Mouse (Mus musculus): Measurements from ENCODE around the gene Ncln.

- TF ChIP-seq POLR2A (IDR thresholded peaks at IDR 0.05; ENCODE audit: low read depth, low read length) (no peak), CTCF (IDR thresholded peaks at IDR 0.05; ENCODE audit: extremely low read depth, insufficient read length, insufficient replicate concordance, low read depth, low read length) (no peak)
Measured at GRCm38 (mm10) chr10:81473003-81473451, 23.2 kb downstream of the Ncln start.
